Mouse (Mus musculus): ENCODE data around the gene Tmem91.

Gene Tmem91

DNA sequence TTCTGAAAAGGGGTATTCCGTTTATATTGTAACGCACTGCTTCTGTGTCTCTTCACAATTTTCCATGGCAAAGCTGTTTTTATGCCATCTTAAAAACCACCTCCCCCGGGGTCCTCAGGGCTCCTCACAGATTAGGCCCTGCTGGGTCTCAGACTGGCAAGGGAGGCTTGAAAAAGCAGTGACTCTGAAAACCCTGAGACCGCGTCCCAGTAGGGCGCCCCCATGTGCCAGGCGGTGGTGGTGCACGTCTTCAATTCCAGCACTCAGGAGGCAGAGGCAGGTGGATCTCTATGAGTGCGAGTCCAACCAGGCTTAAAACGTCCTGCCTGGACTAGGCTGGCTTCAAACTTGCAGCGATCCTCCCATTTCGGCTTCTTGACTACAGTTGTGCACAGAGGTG, 25.8 kb upstream of the Tmem91 start:
- no peak for DNase-seq (ENCODE audit: low read depth, low spot score)

DNA sequence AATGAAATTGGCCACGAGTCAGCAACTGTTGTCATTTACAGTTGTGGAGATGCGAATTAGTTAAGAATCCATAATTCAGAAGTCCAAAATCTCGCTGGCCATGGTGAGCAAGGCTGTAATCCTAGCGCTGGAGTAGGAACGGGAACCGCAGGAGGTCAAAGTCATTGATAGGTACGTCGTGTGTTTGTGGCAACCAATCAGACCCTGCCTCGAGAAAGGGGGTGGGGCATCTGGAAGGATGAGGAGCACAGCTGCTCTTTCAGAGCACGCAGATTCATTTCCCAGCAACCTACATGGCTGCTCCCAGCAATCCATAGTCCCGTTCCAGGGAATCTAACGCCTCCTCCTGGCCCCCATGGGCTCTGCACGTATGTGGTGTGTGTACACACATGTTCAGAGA, 24.9 kb upstream of the Tmem91 start:
- DNase-seq (ENCODE audit: low read depth, low spot score), result no peak

DNA sequence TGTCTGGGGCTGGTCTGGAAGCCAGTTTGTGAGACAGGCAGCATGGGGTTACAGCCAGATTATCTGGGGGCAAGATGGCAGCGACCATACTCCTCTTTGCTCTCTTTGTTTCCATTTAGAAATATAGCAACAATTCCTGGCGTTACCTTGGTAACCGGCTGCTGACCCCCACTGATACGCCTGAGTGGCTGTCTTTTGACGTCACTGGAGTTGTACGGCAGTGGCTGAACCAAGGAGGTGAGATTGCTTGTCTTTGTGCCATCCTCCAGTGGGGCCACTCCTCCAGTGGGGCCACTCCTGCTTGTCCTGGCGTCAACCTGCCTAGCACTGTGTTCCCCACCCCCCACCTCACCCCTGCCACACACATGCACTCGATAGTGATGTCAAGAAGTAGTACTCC, 19.1 kb upstream of the Tmem91 start:
- no peak for DNase-seq (ENCODE audit: low read depth, low spot score)

DNA sequence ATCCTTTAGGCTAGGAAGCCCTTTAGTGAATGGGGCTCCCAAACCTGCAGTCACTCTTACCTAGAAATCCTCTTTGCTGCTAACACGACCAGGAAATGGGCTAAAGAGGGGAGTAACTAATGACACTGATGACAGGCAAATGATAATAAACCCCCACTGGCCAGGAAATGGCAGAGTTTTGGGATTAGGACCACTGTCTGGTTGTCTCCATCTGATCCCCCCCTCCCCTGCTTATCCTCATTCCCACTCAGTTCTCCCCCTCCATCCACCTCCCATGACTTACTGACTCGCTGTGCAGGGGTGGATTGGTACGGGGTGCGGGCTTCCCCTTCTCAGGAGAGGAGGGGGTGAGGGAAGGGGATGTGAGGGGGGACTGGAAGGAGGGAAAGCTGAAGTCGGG, 15.1 kb upstream of the Tmem91 start:
- no peak for DNase-seq (ENCODE audit: low read depth, low spot score)

DNA sequence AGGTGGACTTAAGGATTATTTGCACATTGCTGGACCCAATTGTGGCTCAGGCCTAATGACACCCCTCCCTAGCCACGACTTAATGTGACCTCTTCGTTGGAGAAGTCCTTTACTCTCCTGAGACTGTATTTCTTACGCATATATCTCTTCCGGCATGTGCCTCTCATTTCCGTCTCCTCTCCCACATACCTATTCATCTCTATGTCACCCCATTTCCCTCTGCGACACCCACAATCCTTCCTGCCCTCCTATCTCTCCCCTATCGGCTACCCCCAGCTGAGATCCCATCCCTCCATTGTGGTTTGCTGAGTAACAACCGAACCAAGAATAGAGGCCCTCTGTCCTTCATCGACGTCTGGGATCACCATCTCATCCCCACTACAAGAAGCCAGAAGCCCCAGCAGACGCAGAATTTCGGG, 14.6 kb upstream of the Tmem91 start:
- DNase-seq (ENCODE audit: low read depth, low spot score), result no peak

DNA sequence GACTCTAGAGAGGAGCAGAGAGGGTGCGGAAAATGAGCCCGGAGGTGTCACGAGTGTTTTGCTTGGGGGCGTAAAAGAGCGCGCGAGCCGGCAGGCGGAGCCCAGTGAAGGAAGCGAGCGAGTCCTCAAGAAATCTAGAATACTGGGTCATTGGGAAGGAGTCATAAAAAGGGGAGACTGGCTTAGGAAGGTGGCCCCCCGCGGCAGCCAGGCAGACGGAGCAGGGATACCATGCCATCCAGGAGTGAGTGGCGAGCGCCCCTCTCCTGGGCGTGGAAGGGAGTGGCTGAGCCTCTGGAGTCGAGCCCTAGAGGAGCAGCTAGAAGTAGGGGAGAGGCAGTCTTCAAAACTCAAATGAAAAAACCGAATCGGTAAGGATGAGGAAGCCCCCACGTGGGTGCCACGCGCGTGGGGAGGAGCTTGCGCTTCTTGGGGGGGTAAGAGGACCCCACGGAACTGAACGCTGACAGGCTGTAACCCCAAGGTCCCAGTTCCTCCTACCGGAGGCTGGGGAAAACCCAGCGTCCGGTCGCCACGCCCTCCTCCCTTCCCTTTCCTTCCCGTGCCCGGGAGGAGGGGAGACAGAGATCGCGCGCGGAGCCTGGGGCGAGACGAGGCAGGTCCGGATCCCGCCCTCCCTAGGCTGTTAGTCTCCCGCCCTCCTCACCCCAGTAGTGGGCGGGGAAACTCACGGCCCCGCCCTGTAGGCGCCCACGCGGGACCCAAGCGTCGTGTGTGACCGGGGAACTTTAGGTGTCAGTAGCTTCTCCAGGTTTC, 14.0 kb upstream of the Tmem91 start:
- no peak for DNase-seq (ENCODE audit: low read depth, low spot score)

DNA sequence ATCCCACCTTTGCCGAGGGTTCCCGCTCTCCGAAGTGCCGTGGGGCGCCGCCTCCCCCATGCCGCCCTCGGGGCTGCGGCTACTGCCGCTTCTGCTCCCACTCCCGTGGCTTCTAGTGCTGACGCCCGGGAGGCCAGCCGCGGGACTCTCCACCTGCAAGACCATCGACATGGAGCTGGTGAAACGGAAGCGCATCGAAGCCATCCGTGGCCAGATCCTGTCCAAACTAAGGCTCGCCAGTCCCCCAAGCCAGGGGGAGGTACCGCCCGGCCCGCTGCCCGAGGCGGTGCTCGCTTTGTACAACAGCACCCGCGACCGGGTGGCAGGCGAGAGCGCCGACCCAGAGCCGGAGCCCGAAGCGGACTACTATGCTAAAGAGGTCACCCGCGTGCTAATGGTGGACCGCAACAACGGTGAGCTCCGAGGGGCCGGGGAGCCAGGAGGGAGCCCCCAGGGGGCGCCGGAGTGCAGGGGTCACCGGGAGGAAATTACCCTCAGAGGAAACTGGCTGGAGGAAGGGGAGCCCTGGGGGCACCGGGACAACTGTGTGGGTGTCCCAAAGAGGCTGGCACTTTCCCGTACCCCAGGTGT, 12.9 kb upstream of the Tmem91 start:
- no peak for DNase-seq (ENCODE audit: low read depth, low spot score)

DNA sequence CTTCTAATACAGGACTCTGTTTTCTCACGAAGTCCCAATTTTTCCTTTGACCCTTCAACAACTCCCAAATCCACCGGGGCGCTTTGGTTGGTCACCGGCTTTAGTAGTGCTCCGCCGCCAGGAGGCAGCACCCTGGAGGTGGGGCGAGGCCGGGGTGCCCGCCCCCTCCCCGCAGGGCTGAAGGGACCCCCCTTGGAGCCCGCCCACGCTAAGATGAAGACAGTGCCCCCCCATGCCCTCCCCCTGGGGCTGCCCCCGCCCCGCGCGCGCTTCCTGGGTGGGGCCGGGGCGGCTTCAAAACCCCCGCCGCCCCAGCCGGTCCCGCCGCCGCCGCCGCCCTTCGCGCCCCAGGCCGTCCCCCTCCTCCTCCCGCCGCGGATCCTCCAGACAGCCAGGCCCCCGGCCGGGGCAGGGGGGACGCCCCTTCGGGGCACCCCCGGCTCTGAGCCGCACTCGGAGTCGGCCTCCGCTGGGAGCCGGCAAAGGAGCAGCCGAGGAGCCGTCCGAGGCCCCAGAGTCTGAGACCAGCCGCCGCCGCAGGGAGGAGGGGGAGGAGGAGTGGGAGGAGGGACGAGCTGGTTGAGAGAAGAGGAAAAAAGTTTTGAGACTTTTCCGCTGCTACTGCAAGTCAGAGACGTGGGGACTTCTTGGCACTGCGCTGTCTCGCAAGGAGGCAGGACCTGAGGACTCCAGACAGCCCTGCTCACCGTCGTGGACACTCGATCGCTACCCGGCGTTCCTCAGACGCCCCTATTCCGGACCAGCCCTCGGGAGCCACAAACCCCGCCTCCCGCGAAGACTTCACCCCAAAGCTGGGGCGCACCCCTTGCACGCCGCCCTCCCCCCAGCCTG, 11.9 kb upstream of the Tmem91 start, which contains the start of gene Tgfb1:
Gene Tgfb1, plus strand, starts transcription at position 323 of the 852 bp plus-strand sequence.
- peak; percentile 64 for DNase-seq (ENCODE audit: low read depth, low spot score)

DNA sequence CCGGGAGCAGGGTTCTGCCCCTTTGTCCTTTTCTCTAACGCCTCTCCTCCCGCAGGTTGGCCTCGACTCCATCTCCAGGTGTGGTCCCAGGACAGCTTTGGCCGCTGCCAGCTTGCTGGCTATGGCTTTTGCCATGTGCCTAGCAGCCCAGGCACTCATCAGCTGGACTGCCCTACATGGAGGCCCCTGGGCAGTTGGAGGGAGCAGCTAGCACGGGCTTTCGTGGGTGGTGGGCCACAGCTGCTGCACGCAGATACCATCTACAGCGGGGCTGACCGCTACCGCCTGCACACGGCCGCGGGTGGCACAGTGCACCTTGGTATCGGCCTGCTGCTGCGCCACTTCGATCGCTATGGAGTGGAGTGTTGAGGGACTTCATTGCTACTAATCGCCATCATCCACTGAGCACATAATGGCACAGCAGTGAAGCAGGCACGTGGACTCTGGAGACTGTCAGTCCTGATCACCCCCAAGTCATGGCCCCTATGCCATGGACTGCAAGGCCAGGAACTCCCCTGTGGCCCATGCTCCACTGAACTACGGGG, 11.0 kb upstream of the Tmem91 start:
- DNase-seq (ENCODE audit: low read depth, low spot score), result no peak

DNA sequence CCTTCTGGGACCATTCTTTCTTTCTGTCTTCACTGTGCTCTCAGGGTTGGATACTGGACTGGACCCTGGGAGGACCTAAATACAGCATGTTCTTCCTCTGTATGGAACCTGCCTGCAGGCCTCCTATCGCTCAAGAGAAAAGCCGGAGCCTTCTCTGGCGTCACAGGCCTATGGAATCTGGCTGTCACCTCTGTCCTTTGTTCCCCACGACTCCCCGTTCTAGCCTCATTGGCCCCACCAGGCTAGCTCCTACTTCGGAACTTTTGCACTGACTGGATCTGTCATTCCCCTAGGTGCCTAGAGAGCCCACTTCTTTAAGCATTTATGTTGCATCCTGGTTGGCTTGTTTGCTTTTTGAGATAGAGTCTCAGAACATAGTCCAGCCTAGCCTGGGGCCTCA, 9.7 kb upstream of the Tmem91 start:
- DNase-seq (ENCODE audit: low read depth, low spot score), result no peak

DNA sequence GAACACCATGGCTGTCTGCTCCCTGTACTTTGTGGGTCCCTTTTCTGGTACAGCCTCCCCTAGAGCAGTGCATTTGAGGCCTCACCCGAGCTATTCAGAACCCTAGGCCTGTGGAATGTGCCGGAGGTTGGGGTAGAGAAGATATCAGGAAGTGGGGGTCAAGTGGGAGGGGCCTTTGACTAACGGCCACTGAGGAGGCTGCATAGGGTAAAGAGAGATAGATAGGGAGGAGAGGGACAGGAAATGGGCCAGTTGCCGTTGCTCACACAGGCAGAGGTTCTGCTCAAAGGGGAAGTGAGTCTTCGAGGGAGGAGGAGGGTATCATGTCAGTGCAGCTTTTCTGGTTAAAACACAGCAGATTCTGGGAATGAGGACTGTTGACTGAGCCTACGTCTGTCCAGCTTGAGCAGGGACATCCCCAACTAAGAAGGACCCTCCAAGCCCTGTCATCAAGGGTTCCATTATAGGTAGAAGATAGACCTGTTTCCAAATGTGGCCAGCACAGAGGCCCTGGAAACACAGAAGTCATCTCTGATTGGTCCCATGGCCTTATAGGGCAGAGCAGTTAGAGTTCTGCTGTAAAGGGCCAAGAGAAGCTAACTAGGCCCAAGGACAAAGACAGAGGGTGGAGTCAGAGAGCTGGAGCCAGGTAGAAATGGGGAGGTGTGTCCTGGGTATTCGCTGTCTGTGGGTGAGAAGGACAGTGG, 8.7 kb upstream of the Tmem91 start:
- DNase-seq (ENCODE audit: low read depth, low spot score), result no peak

DNA sequence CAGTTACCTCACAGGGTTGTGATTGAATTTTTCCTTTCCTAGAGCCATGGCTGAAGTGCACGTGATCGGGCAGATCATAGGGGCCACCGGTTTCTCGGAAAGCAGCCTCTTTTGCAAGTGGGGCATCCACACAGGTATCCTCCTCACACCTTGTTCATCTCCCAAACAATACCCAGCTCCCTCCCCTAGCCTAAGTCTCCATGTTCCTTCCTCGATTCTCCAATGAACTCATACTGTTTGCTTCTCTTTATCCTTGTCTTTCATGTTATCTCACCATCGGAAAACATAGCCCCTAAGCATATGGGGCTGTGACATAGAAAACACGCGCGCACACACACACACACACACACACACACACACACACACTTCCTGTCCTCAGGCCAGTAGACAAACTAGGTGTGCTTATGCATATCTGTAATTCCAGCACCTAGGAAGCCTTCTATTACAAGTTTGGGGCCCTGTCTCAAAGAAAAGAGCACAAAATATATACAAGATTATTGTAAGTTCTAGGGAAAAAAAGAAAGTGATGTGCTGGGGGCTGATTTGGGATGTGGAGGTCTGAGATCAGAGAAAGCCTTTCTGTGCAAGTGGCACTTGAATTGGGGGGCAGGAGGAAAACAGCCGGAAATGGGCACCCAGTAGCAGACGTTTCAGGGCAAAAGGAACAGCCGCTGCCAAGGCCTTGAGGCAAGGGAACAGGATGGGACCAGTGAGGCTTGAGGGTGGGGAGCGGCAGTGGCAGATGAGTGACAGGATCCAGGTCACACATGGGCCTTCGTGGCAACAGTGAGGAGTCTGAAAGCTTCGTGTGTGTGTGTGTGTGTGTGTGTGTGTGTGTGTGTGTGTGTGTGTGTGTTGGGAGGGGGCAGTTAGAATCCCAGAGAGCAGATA, 6.6 kb upstream of the Tmem91 start:
- no peak for DNase-seq (ENCODE audit: low read depth, low spot score)

DNA sequence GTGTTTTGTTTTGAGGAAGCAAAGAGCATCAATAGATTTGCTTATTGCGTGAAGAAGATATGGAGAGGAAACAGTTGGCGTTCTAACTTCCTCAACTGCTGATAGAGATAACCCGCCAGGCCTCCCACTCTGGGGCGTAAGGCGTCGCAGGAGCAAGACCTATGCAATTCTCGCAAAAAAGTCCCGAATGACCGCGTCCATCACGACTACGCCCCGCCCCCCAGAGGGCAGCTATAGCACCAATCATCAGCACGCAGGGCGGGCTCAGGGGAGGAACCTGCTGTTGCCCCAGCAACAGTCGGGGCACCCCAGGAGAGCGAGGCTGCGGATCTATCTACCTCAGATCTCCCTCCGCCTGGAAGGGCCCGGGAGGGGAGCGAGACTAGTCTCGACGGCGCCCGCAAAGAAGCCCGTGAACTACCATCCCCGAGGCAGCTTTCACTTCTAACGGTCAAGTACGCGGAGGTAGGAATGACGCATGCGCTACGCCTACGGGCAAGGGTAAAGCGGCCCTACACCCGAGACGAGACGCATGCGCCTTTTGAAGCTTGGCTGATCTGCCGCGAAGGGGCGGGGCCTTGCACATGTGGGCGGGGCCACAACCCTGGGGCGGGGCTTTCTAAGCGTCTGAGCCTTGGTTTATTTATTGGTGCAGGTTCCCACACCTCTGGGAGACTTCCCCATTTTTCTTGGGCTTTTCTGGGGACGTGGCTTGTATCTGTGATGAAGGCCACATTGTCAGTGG, 5.7 kb upstream of the Tmem91 start, which contains the start of gene B9d2:
Gene B9d2, plus strand, starts transcription at position 267 of the 745 bp plus-strand sequence.
- DNase-seq (ENCODE audit: low read depth, low spot score), result peak; percentile 94

DNA sequence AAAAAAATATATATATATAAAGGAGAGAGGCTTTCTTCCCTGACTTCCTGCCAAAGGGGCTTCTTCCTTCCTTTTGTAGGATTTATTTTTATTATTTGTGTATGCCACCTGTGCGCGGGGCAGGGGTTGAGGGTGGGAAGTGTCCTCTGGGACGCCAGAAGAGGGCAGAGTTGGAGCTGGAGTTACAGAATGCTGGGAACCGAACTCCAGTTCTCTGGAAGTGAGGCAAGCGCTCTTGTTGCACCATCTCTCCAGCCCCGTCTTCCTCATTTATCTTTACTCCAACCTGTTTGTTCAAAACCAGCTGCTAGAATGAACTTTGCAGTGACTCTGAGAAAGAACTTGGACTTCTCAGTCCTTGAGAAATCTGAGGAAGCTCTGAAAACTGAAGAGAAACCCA, 5.0 kb upstream of the Tmem91 start:
- no peak for DNase-seq (ENCODE audit: low read depth, low spot score)

DNA sequence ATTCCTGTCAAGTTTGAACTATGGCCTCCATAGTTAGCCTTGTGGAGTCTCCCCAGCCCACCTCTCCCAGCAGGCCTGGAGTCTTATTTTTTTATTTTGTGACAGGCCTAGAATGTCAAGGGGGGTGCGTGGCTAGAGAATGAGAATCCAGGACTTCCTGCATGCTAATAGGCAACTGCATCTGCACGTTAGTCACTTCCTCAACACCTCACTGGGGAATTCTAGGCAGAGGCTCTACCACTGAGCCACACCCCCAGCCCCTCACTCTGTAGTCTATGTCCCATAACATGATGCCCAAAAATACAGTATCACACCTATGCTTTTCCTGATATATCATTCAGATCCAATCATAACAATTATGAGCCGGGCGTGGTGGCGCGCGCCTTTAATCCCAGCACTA, 2.0 kb upstream of the Tmem91 start:
- no peak for DNase-seq (ENCODE audit: low read depth, low spot score)

DNA sequence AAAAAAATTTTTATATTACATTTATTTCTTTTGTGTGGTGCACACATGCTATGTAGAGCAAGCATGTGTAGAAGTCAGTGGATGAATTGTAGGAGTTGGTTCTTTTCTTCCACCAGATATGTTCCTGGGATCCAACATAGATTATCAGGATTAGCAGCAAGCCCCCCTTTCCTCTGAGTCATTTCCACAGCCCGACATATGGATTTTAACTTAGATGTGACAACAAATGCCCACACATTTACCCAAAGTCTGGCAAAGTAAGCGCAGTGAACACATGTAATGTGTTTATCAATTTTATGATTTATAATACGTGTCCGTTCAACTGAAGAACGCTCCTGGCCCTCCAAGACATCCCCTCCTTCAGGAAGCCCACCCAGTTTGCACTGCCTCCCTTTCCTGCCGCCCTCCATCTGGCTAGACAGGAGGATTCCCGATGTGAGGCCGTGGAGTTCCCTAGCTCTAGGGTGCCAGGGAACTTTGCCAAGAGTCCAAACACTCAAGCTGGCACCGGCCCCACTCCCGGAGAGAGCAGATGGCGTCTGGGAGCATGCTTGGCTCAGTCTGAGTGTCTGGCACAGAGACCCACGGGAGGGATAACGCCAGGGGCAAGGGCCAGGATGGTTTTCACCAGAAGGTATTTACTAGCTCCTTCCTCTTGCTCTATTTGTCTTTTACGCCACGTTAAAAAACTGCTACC, 1.3 kb upstream of the Tmem91 start:
- DNase-seq (ENCODE audit: low read depth, low spot score), result no peak

DNA sequence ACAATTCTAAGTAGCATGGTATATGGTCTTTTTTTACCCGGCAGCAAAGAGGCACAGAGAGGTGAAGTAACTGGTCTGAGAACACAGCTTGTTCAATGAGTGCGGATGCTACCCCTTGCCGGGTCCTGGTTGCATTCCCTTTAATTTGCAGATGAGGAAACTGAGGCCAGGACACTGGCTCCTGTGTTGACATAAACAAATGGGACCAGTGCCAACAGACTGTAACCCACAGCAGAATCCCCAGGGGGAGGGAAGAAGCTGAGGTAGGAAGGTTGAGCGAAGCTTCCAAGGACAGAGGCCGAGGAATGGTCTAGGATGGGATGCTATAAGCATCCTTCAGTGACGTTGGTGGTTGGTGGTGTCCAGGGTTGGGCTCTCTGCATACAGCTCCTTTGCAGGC, 439 bp upstream of the Tmem91 start:
- no peak for DNase-seq (ENCODE audit: low read depth, low spot score)

DNA sequence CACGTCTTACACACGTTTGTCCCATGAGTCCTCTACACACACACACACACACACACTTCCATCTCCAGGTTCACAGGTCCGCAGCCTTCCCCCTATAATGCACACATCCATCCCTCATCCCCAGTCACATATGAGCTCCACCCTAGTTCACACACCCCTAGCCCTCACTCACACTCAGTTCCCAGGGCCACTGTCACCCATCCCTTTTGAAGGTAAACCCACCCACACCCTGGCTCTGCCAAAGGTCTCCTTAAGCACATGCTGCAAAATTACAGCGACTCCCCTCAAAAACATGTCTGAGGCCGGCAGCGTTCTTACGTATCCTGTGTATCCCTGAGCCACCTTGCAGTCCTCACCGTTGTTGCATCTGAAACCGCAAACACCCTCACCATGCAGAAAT, 669 bp downstream of the Tmem91 start:
- DNase-seq (ENCODE audit: low read depth, low spot score), result no peak

DNA sequence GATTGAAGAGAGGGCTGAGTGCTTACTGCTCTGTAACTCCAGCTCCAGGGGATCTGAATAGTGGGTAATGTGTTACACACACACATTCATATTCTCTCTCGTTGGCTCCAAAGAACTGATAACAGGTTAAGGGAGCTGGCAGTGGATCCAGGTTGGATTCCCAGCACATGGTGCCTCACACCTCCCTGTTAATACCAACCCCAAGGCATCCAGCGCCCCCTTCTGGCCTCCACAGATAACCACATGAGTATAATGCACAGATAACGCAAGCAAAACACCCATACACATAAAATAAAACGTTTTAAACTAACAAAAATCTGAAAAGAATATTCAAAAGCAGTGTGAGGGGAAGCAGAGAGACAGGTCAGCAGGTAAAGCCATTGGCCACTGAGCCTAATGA, 2.5 kb downstream of the Tmem91 start:
- no peak for DNase-seq (ENCODE audit: low read depth, low spot score)
